Mouse (Mus musculus): Measurements from ENCODE around the gene Tvp23a. TPM values are rescaled to one million over a fixed set of nuclear protein-coding genes. Genes with fewer than 3 reads are reported as not detected.

Tvp23a gene
- polyA plus RNA-seq, 1 experiment: 2.6 TPM

DNA sequence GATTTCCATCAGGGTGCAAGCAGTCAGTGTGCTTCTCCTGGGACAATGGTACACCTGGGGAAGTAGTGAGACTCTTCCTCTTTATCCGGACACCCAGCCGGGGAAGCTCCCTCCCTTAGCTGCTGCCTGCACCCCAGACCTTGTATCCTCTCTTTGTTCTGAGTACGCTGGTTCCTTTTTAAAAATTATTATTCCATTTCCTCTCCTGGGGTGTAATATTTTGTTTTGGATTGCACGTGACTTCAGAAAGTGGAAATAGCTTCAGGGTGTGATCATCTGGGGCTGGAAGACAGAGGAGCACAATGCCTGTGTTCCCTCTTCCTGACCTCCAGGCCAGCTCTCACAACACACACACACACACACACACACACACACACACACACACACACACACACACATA, 35.2 kb upstream of the Tvp23a start:
- Histone ChIP-seq H3ac (ENCODE audit: control insufficient read depth, insufficient read length) (no peak overlapping the region), H3K79me2 (ENCODE audit: control insufficient read depth, insufficient read depth) (no peaks in the 10 kb centered on the region), H3K27me3 (ENCODE audit: control insufficient read depth, insufficient read depth, insufficient read length) (peaks cover 53% of the 10 kb centered on the region), H3K4me3 (no peak overlapping the region), H3K4me2 (ENCODE audit: low read depth) (no peak overlapping the region), H3K36me3 (ENCODE audit: control insufficient read depth, insufficient read depth) (no peaks in the 10 kb centered on the region)
- TF ChIP-seq E2F4 (IDR thresholded peaks at IDR 0.05; ENCODE audit: insufficient read depth) (no peak), MYOD1 (IDR thresholded peaks at IDR 0.05; ENCODE audit: control insufficient read depth in 1 of 3, insufficient read length in 2 of 3, low read depth in 2 of 3) (no peak), CEBPB (IDR thresholded peaks at IDR 0.05; ENCODE audit: insufficient read depth, poor library complexity, severe bottlenecking) (no peak), POLR2AphosphoS2 (IDR thresholded peaks at IDR 0.05; ENCODE audit: insufficient read length, low read depth) (no peak), USF1 (IDR thresholded peaks at IDR 0.05; ENCODE audit: low read depth) (no peak), MAX (IDR thresholded peaks at IDR 0.05; ENCODE audit: low read depth) (no peak), TCF12 (IDR thresholded peaks at IDR 0.05; ENCODE audit: insufficient read depth, poor library complexity, severe bottlenecking) (no peak), SRF (IDR thresholded peaks at IDR 0.05; ENCODE audit: control insufficient read depth, insufficient read length, low read depth) (no peak), REST (IDR thresholded peaks at IDR 0.05; ENCODE audit: insufficient read depth, insufficient read length) (no peak)

GRCm38 (mm10) chr16:10479857-10480256, 32.7 kb upstream of the Tvp23a start, which contains the start of gene Ciita:
TSS of gene Ciita (plus strand) at chr16:10480059.
- Histone ChIP-seq H3ac (ENCODE audit: control insufficient read depth, insufficient read length) (no peak within 1 kb of the TSS), H3K79me2 (ENCODE audit: control insufficient read depth, insufficient read depth) (no peaks in the 10 kb centered on the region), H3K36me3 (ENCODE audit: control insufficient read depth, insufficient read depth) (no peaks in the 10 kb centered on the region), H3K27me3 (ENCODE audit: control insufficient read depth, insufficient read depth, insufficient read length) (peaks cover 58% of the 10 kb centered on the region), H3K4me3 (no peak within 1 kb of the TSS), H3K4me2 (ENCODE audit: low read depth) (no peak within 1 kb of the TSS)
- no peak for TF ChIP-seq TCF12 (IDR thresholded peaks at IDR 0.05; ENCODE audit: insufficient read depth, poor library complexity, severe bottlenecking)
- no peak for TF ChIP-seq TCF3 (IDR thresholded peaks at IDR 0.05; ENCODE audit: insufficient read length, low read depth)
- no peak for TF ChIP-seq USF1 (IDR thresholded peaks at IDR 0.05; ENCODE audit: low read depth)
- no peak for TF ChIP-seq POLR2AphosphoS2 (IDR thresholded peaks at IDR 0.05; ENCODE audit: insufficient read length, low read depth)
- TF ChIP-seq SRF (IDR thresholded peaks at IDR 0.05; ENCODE audit: control insufficient read depth, insufficient read length, low read depth): no peak

DNA sequence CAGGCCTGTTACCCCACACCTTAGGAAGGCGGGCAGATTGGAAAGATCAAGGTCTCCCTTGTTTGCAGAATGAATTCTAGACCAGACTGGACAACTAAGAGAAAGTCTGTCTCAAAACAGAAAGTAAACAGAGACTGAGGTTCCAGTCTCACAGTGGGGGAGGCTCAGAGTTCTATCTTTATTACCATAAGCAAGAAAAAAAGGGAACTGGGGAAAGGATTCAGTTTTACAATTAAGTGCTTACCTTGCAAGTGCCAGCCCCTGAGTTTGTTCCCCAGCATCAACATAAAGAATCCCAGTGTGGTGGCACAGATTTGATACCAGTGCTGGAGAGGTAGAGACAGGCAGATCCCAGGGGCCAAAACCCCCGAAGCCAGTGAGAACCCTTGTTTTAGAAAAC, 28.8 kb upstream of the Tvp23a start:
- no peak overlapping the region for H3K4me3 ChIP-seq
- no peaks in the 10 kb centered on the region for H3K36me3 ChIP-seq (ENCODE audit: control insufficient read depth, insufficient read depth)
- H3ac ChIP-seq (ENCODE audit: control insufficient read depth, insufficient read length): no peak overlapping the region
- TF ChIP-seq MYOG (IDR thresholded peaks at IDR 0.05; ENCODE audit: control insufficient read depth in 1 of 3, insufficient read depth in 1 of 3, insufficient read length in 2 of 3, low read depth in 2 of 3): no peak
- no peak overlapping the region for H3K4me2 ChIP-seq (ENCODE audit: low read depth)
- H3K27me3 ChIP-seq (ENCODE audit: control insufficient read depth, insufficient read depth, insufficient read length): peaks cover 37% of the 10 kb centered on the region
- no peaks in the 10 kb centered on the region for H3K79me2 ChIP-seq (ENCODE audit: control insufficient read depth, insufficient read depth)

DNA sequence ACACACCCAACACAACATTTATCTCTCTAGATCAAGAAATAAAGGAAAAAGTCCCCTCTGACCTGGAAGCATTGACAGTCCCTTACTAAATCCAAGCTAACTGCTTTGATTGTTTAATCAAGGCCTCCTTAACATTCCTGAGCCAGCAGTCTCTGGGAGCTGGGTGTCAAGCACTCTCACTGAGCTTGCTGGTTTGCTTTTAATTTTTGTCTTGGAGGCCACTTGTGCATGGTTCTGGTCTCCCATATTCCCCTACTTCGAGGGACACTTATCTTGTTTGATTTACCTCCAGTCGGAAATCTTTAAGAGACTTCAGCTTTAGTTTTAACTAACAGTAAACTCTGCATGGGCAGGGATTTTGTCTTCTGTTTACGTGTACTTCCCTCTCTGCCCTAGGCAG, 27.8 kb upstream of the Tvp23a start:
- no peaks in the 10 kb centered on the region for H3K36me3 ChIP-seq (ENCODE audit: control insufficient read depth, insufficient read depth)
- no peak overlapping the region for H3K4me3 ChIP-seq
- TF ChIP-seq E2F4 (IDR thresholded peaks at IDR 0.05; ENCODE audit: insufficient read depth) (no peak), MYOG (IDR thresholded peaks at IDR 0.05; ENCODE audit: control insufficient read depth in 1 of 3, insufficient read depth in 1 of 3, insufficient read length in 2 of 3, low read depth in 2 of 3) (no peak), USF1 (IDR thresholded peaks at IDR 0.05; ENCODE audit: low read depth) (no peak), TCF3 (IDR thresholded peaks at IDR 0.05; ENCODE audit: insufficient read length, low read depth) (no peak), MAX (IDR thresholded peaks at IDR 0.05; ENCODE audit: low read depth) (no peak), CEBPB (IDR thresholded peaks at IDR 0.05; ENCODE audit: insufficient read depth, poor library complexity, severe bottlenecking) (no peak), REST (IDR thresholded peaks at IDR 0.05; ENCODE audit: insufficient read depth, insufficient read length) (no peak), POLR2AphosphoS2 (IDR thresholded peaks at IDR 0.05; ENCODE audit: insufficient read length, low read depth) (no peak), POLR2A (IDR thresholded peaks at IDR 0.05; ENCODE audit: insufficient read length, low read depth) (no peak), MYOD1 (IDR thresholded peaks at IDR 0.05; ENCODE audit: control insufficient read depth in 1 of 3, insufficient read length in 2 of 3, low read depth in 2 of 3) (no peak), TCF12 (IDR thresholded peaks at IDR 0.05; ENCODE audit: insufficient read depth, poor library complexity, severe bottlenecking) (no peak), SRF (IDR thresholded peaks at IDR 0.05; ENCODE audit: control insufficient read depth, insufficient read length, low read depth) (no peak)
- no peaks in the 10 kb centered on the region for H3K79me2 ChIP-seq (ENCODE audit: control insufficient read depth, insufficient read depth)
- H3K27me3 ChIP-seq (ENCODE audit: control insufficient read depth, insufficient read depth, insufficient read length): peaks cover 27% of the 10 kb centered on the region
- no peak overlapping the region for H3K4me2 ChIP-seq (ENCODE audit: low read depth)
- H3ac ChIP-seq (ENCODE audit: control insufficient read depth, insufficient read length): no peak overlapping the region

- Histone ChIP-seq H3K36me3 (ENCODE audit: control insufficient read depth, insufficient read depth) (no peaks in the 10 kb centered on the region), H3K4me3 (no peak overlapping the region), H3K27me3 (ENCODE audit: control insufficient read depth, insufficient read depth, insufficient read length) (peaks cover 7% of the 10 kb centered on the region), H3K79me2 (ENCODE audit: control insufficient read depth, insufficient read depth) (no peaks in the 10 kb centered on the region), H3K4me2 (ENCODE audit: low read depth) (no peak overlapping the region), H3ac (ENCODE audit: control insufficient read depth, insufficient read length) (no peak overlapping the region)
- TF ChIP-seq TCF12 (IDR thresholded peaks at IDR 0.05; ENCODE audit: insufficient read depth, poor library complexity, severe bottlenecking) (no peak), MAX (IDR thresholded peaks at IDR 0.05; ENCODE audit: low read depth) (no peak), POLR2A (IDR thresholded peaks at IDR 0.05; ENCODE audit: insufficient read length, low read depth) (no peak), MYOG (IDR thresholded peaks at IDR 0.05; ENCODE audit: control insufficient read depth in 1 of 3, insufficient read depth in 1 of 3, insufficient read length in 2 of 3, low read depth in 2 of 3) (no peak), POLR2AphosphoS2 (IDR thresholded peaks at IDR 0.05; ENCODE audit: insufficient read length, low read depth) (no peak), SRF (IDR thresholded peaks at IDR 0.05; ENCODE audit: control insufficient read depth, insufficient read length, low read depth) (no peak), REST (IDR thresholded peaks at IDR 0.05; ENCODE audit: insufficient read depth, insufficient read length) (no peak), E2F4 (IDR thresholded peaks at IDR 0.05; ENCODE audit: insufficient read depth) (no peak), CEBPB (IDR thresholded peaks at IDR 0.05; ENCODE audit: insufficient read depth, poor library complexity, severe bottlenecking) (no peak), TCF3 (IDR thresholded peaks at IDR 0.05; ENCODE audit: insufficient read length, low read depth) (no peak), USF1 (IDR thresholded peaks at IDR 0.05; ENCODE audit: low read depth) (no peak), MYOD1 (IDR thresholded peaks at IDR 0.05; ENCODE audit: control insufficient read depth in 1 of 3, insufficient read length in 2 of 3, low read depth in 2 of 3) (no peak)
These were observed 24.8 kb upstream of the Tvp23a start for GRCm38 (mm10) chr16:10471950-10472349.

Measured in myocyte (in vitro differentiated cells).